Mouse (Mus musculus): ENCODE measurements around the gene Clcc1.

GRCm38 (mm10) chr3:108698662-108699061 is 44.9 kb downstream of the Clcc1 start:
- no peak for TF ChIP-seq CTCF (IDR thresholded peaks at IDR 0.05 in 2 of 3, conservative IDR thresholded peaks at IDR 0.05 in 1 of 3; ENCODE audit: control insufficient read depth in 1 of 3, insufficient read depth in 1 of 3, low read depth in 2 of 3, low read length in 3 of 3, poor library complexity in 1 of 3, severe bottlenecking in 1 of 3)
- TF ChIP-seq POLR2AphosphoS5 (IDR thresholded peaks at IDR 0.05; ENCODE audit: borderline replicate concordance, low read depth, low read length) = no peak
- no peak for TF ChIP-seq USF1 (IDR thresholded peaks at IDR 0.05; ENCODE audit: low read depth, low read length)
- TF ChIP-seq TCF12 (IDR thresholded peaks at IDR 0.05; ENCODE audit: low read depth, low read length) = no peak
- no peak for TF ChIP-seq USF2 (IDR thresholded peaks at IDR 0.05; ENCODE audit: borderline replicate concordance in 1 of 2, insufficient read depth in 1 of 2, low read depth in 1 of 2, low read length in 2 of 2)
- no peak for TF ChIP-seq E2F4 (IDR thresholded peaks at IDR 0.05; ENCODE audit: borderline replicate concordance, low read depth, low read length)
- TF ChIP-seq POLR2A (IDR thresholded peaks at IDR 0.05; ENCODE audit: control insufficient read depth in 1 of 2, insufficient read depth in 1 of 2, low read depth in 1 of 2, low read length in 2 of 2, poor library complexity in 1 of 2) = no peak
- no peak for TF ChIP-seq NELFE (IDR thresholded peaks at IDR 0.05; ENCODE audit: low read depth, low read length)
- TF ChIP-seq EP300 (IDR thresholded peaks at IDR 0.05; ENCODE audit: low read depth in 1 of 2, low read length in 2 of 2) = no peak
- TF ChIP-seq GATA1 (IDR thresholded peaks at IDR 0.05; ENCODE audit: low read depth, low read length) = no peak
- TF ChIP-seq CHD1 (IDR thresholded peaks at IDR 0.05; ENCODE audit: low read depth, low read length) = no peak
- TF ChIP-seq NRF1 (IDR thresholded peaks at IDR 0.05; ENCODE audit: insufficient read depth, low read depth, low read length, poor library complexity, severe bottlenecking) = no peak
- TF ChIP-seq MXI1 (IDR thresholded peaks at IDR 0.05; ENCODE audit: low read depth, low read length) = no peak
- TF ChIP-seq MEF2A (IDR thresholded peaks at IDR 0.05; ENCODE audit: extremely low read depth, insufficient replicate concordance, low read depth, low read length, poor library complexity, severe bottlenecking) = no peak

All from MEL (cell line).